Mouse (Mus musculus) kidney, embryonic 16.5 days (tissue): ENCODE measurements around the gene Cidec. TPM values are rescaled to one million over a fixed set of nuclear protein-coding genes. Genes with fewer than 3 reads are reported as not detected.

ENCODE experiments used
- ATAC-seq: fragments of 200-750 bp; cut with Nextera tagmentation; 2 replicates; pipeline ENCODE4 v1.8.0; 2017; ENCODE audit warnings: moderate TSS enrichment; ENCODE audit not compliant: low FRiP score, low TSS enrichment
- H3K27ac ChIP-seq: fragments of 300-500 bp; sonication (generic); 2 replicates; pipeline ENCODE4 v1.5.1; 2014; ENCODE audit warnings: low read length
- H3K27me3 ChIP-seq: fragments of 300-500 bp; sonication (generic); 2 replicates; pipeline ENCODE4 v1.6.1; 2014; ENCODE audit warnings: low read length, control low read depth, mixed read lengths; ENCODE audit not compliant: insufficient read depth
- H3K36me3 ChIP-seq: fragments of 300-500 bp; sonication (generic); 2 replicates; pipeline ENCODE4 v1.6.1; 2014; ENCODE audit warnings: low read length, control low read depth, mixed read lengths; ENCODE audit not compliant: insufficient read depth
- H3K4me1 ChIP-seq: fragments of 300-500 bp; sonication (generic); 2 replicates; pipeline ENCODE4 v1.6.1; 2014; ENCODE audit warnings: low read length, control low read depth, mixed read lengths; ENCODE audit not compliant: insufficient read depth
- H3K4me2 ChIP-seq: fragments of 300-500 bp; sonication (generic); replicated peaks from 2 replicates; pipeline ENCODE4 v1.6.1; 2014; ENCODE audit warnings: low read depth, low read length
- H3K4me3 ChIP-seq: fragments of 300-500 bp; sonication (generic); 2 replicates; pipeline ENCODE4 v1.5.1; 2014; ENCODE audit warnings: mild to moderate bottlenecking, low read length
- H3K9ac ChIP-seq: fragments of 300-500 bp; sonication (generic); replicated peaks from 2 replicates; pipeline ENCODE4 v1.6.1; 2014; ENCODE audit warnings: low read length
- H3K9me3 ChIP-seq: fragments of 300-500 bp; sonication (generic); 2 replicates; pipeline ENCODE4 v1.6.1; 2016; ENCODE audit warnings: low read length, control low read depth
- WGBS: fragments of 180-500 bp; shearing (Covaris S2); extraction: QIAGEN DNeasy Blood & Tissue Kit; methylation state at CpG from one replicate; pipeline ENCODE4 v1.1.7; 2014; 5-methylcytosine and 5-hydroxymethylcytosine counted together
- polyA plus RNA-seq: library from polyadenylated mRNA; unstranded; fragments of >200 nt; fragmentation: Nextera tagmentation; extraction: Ambion mirVana; gene quantifications from 2 replicates; pipeline ENCODE4 v1.2.1, GENCODE M21; 2015

The Cidec gene
- polyA plus RNA-seq, 1 experiment from 2014 or later: not detected

DNA sequence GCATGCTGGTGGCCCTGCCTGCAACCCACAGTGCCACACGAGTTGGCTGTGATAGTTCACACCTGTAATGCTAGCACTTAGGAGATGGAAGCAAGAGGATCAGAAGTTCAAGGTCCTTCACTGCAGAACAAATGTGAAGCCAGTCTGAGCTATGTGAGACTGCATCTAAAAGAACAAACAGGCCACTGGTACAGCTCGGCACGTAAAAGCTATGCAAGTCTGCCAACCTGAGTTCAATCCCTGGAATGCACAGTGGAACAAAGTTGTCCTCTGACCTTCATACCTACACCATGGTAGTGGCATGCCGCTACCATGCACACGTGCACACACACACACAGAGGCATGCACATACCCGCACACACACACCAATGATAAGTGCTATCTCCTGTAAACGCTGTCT, 11.4 kb downstream of the Cidec start:
- ATAC-seq: no peak

DNA sequence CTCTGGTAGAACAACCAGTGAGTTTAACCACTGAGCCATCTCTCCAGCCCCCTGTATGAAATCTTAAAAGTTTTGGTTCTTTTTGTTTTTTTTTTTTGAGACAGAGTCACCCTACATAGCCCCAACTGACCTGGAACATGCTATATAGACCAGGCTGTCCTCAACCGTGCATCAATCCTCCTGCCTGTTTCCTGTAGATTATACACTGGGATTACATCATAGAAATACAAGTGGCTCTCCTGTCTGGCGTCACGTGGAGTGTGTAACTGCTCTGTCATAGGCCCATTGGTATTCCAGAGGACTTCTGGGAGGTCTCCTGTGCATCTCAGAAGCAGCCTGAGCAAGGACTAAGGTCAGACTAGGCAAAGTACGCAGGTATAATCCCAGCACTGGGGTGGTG, 12.6 kb downstream of the Cidec start:
- H3K27ac ChIP-seq: no peak overlapping the region
- H3K4me3 ChIP-seq: no peak overlapping the region
- peaks cover 4% of the 10 kb centered on the region; the same call in 1 of the 2 replicates for H3K9me3 ChIP-seq
- peaks cover 10% of the 10 kb centered on the region for H3K4me1 ChIP-seq
- H3K27me3 ChIP-seq: no peaks in the 10 kb centered on the region
- no peak overlapping the region for H3K4me2 ChIP-seq
- WGBS: 73% methylated on average over 4 of the region's 4 CpGs
- H3K9ac ChIP-seq: no peak overlapping the region
- H3K36me3 ChIP-seq: no peaks in the 10 kb centered on the region
- no peak for ATAC-seq

More for the DNA sequence above, 11.4 kb downstream of the Cidec start:
- Histone ChIP-seq H3K9me3 (peaks cover 4% of the 10 kb centered on the region; the same call in 1 of the 2 replicates), H3K27ac (no peak overlapping the region), H3K4me3 (no peak overlapping the region), H3K4me2 (no peak overlapping the region), H3K4me1 (0 out of 2 replicates have a peak, but pooled peaks cover 3% of the 10 kb centered on the region), H3K36me3 (no peaks in the 10 kb centered on the region), H3K27me3 (no peaks in the 10 kb centered on the region), H3K9ac (no peak overlapping the region)
- 81% methylated on average over 7 of the region's 7 CpGs for WGBS

DNA sequence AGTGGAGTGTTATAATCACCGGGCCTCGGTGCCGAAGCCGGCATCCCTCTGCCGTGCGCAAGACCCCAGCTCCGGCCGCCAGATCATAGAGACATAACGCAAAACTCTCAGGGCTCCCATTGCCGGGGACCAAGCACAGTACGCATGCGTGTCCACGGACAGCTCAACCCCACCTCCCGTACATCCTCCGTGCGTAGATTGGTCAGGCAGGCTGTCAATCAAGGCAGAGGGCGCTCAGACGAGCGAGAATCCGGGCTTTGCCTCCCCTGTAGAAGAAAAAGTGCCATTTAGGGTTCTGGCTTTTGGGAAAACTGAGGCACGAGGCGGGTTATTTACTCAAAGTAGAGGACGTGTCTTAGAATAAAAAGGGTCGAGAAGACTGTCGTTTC, 16.4 kb downstream of the Cidec start, which contains the start of gene Rpusd3:
Gene Rpusd3 (minus strand): TSS at position 142 of the 389 bp plus-strand sequence.
- H3K9me3 ChIP-seq: no peaks in the 10 kb centered on the region
- peak within 1 kb of the TSS; percentile 65 for H3K4me3 ChIP-seq
- peak within 1 kb of the TSS; percentile 81 for H3K9ac ChIP-seq
- peak within 1 kb of the TSS; percentile 63 for H3K4me2 ChIP-seq
- peaks cover 14% of the 10 kb centered on the region for H3K36me3 ChIP-seq
- no peaks in the 10 kb centered on the region for H3K27me3 ChIP-seq
- H3K4me1 ChIP-seq: peaks cover 14% of the 10 kb centered on the region
- ATAC-seq: peak; percentile 97
- H3K27ac ChIP-seq: peak within 1 kb of the TSS; percentile 70
- WGBS: under 1% methylated on average over 25 of the region's 25 CpGs

DNA sequence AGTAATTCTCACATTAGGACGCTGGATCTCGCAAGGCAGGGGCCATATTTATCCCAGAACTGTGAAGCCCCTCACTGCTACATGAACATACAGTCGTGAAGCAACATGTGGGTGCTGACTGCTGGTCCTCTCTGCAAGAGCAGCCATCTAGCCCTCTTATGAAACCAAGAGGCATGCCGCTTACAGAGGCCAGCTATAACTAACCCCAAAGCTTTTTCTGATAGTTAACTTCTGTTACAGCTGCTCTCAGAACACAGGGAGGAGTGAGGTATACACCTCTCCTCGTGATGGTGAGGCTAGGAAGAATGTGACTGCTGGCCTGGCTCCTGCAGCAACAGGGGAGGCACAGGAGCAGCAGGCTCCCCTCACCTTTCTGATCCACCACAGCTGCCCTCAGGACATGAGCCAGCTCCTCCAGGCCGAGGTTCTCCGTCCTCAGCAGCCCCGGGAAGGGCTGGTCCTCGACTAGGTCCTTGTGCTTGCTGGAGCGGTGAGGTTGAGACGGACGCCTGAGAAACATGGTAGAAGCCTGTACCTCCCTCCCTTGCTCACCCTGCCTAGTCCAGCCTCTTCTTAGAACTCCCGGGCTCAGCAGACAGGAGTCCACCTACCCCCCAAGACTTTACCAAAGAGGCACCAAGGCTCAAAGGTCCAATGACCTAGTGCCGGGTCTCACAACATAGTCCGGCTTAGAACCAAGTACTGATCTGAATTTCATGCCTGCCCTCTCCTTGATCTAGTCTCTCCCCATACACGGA, 16.9 kb downstream of the Cidec start:
- Histone ChIP-seq H3K9ac (peak overlapping the region; percentile 81), H3K9me3 (no peaks in the 10 kb centered on the region), H3K4me3 (peak overlapping the region; percentile 65), H3K36me3 (peaks cover 14% of the 10 kb centered on the region), H3K27me3 (no peaks in the 10 kb centered on the region), H3K4me1 (peaks cover 14% of the 10 kb centered on the region), H3K4me2 (peak overlapping the region; percentile 63), H3K27ac (peak overlapping the region; percentile 70)
- ATAC-seq: peak; percentile 63
- WGBS: 9% methylated on average over 16 of the region's 16 CpGs

DNA sequence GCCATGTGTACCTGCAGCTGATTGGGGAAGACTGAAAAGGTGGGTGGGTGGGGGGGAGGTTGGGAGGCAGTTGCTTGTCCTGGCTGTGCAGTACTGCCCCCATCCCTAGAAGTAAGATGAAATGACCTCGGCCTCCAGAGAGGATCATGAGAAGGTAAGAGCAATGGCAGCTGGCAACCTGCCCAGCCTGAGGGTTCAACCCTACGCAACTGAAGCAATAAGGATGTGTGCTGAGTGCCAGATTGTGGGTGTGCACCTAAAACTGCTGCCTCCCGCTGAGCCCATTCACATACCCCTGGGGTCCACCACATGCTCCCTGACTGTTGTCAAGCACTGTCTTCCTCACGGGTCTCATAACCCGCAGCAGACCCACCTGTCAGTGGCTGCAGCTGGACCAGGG, 19.1 kb downstream of the Cidec start:
- Histone ChIP-seq H3K27me3 (no peaks in the 10 kb centered on the region), H3K4me3 (no peak overlapping the region), H3K4me1 (peaks cover 14% of the 10 kb centered on the region), H3K9me3 (no peaks in the 10 kb centered on the region), H3K36me3 (peaks cover 14% of the 10 kb centered on the region), H3K4me2 (no peak overlapping the region), H3K27ac (no peak overlapping the region), H3K9ac (no peak overlapping the region)
- no peak for ATAC-seq
- WGBS: 89% methylated on average over 5 of the region's 5 CpGs

DNA sequence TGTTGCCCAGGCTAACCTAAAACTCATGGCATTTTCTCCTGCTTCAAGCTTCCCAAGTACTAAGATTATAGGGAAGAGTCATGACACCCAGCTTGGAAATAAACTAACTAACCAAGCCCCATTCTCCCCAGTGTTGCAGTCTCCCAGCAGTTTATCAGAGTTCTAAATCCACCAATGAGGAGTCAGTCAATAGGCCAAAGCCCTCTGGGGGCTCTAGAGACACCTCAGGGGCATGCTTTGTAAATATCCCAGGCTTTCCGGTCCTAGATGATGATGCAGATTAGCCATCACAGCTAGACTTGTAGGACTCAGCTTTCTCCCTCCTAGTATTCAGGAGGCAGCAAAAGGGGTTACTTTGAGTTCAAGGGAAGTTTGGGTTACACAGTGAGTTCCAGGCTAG, 25.6 kb downstream of the Cidec start:
- Histone ChIP-seq H3K4me2 (no peak overlapping the region), H3K9ac (no peak overlapping the region), H3K36me3 (peaks cover 9% of the 10 kb centered on the region), H3K4me3 (no peak overlapping the region), H3K27me3 (no peaks in the 10 kb centered on the region), H3K4me1 (no peaks in the 10 kb centered on the region), H3K9me3 (no peaks in the 10 kb centered on the region), H3K27ac (no peak overlapping the region)
- no peak for ATAC-seq
- 62% methylated on average over 1 of the region's 1 CpGs for WGBS

DNA sequence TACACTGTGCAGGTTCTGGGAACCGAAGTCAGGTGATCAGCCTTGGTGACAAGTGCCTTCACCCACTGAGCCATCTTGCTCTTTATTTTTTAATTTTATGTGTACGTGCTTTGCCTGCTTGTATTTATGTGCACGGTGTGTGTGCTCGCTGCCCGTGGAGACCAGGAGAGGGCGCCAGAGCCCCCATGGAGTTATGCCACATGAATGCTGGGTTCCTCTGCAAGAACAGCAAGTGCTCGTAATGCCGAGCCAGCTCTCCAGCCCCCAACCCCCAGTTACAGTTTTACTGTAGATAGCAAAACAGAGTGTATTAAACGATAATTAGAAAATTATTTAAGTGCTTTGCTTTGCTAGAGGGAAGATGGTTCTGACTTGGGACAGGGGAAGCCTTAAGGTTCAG, 28.9 kb downstream of the Cidec start:
- Histone ChIP-seq H3K4me1 (no peaks in the 10 kb centered on the region), H3K36me3 (0 out of 2 replicates have a peak, but pooled peaks cover 4% of the 10 kb centered on the region), H3K9me3 (no peaks in the 10 kb centered on the region), H3K9ac (no peak overlapping the region), H3K4me2 (no peak overlapping the region), H3K27me3 (no peaks in the 10 kb centered on the region), H3K4me3 (no peak overlapping the region), H3K27ac (no peak overlapping the region)
- ATAC-seq: no peak
- WGBS: 72% methylated on average over 9 of the region's 9 CpGs

DNA sequence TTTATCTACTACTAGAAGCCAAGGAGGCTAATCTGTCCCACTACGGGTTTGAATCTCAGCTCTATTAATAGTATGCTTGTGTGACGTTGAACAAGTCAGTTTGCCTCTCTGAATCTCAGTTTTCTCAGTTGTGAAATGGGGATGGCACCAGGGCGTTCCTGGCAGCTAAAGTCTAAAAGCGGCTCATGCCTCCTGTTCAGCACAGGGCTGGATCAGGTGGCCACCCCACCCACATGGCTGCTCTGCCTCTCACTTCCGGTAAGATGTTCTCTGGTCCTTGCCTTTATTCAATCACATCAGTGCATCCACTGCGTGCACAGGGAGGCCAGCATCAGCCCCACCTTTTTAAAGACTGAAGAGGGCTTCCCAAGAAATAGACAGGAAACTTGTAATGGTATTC, 30.1 kb downstream of the Cidec start:
- H3K9me3 ChIP-seq: no peaks in the 10 kb centered on the region
- WGBS: 82% methylated on average over 6 of the region's 6 CpGs
- no peak overlapping the region for H3K4me3 ChIP-seq
- H3K36me3 ChIP-seq: 0 out of 2 replicates have a peak, but pooled peaks cover 4% of the 10 kb centered on the region
- H3K27ac ChIP-seq: no peak overlapping the region
- no peak overlapping the region for H3K9ac ChIP-seq
- no peak overlapping the region for H3K4me2 ChIP-seq
- H3K4me1 ChIP-seq: no peaks in the 10 kb centered on the region
- no peak for ATAC-seq
- no peaks in the 10 kb centered on the region for H3K27me3 ChIP-seq

DNA sequence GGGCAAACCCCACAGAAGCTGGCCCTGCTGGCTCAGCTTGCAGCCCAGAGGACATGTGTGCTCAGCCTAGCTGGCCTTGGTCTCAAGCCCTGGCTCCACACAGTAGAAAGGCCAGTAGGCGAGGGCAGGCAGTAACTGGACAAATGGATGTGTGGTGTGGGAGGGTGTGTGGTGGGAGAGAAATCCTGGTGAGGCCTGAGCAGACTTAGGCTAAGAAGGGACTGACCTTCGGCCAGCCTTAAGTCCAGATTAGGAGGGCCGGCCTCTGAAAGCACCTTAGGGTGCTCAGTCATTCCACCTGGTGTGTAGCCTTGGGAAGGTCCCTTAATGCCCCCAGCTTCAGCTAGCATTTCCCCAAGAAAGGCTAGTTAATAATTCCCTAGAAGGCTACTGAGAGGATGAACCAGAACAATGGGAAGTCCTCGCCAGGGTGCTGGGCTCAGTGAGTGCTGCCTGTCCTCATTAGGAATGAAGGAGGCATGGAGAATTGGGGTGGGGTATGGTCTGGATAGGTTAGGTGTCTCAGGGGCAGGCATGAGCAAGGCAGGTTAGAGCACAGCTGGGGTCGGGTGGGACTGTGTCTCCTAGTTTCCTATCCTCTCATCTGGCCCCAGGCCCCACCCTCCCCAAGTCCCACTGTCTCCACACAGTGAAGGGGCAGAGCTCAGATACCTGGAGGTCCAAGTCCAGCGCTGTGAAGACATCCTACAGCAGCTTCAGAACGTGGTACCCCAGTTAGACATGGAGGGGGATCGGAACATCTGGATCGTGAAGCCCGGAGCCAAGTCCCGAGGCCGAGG, 30.7 kb downstream of the Cidec start:
- no peaks in the 10 kb centered on the region for H3K9me3 ChIP-seq
- H3K4me1 ChIP-seq: no peaks in the 10 kb centered on the region
- H3K27me3 ChIP-seq: no peaks in the 10 kb centered on the region
- H3K4me2 ChIP-seq: no peak overlapping the region
- H3K9ac ChIP-seq: no peak overlapping the region
- H3K27ac ChIP-seq: peak overlapping the region; percentile 17; the same call in 1 of the 2 replicates
- H3K36me3 ChIP-seq: 0 out of 2 replicates have a peak, but pooled peaks cover 4% of the 10 kb centered on the region
- no peak overlapping the region for H3K4me3 ChIP-seq
- peak; percentile 71 for ATAC-seq
- 72% methylated on average over 12 of the region's 12 CpGs for WGBS
